Mouse (Mus musculus) kidney, postnatal 0 days (tissue): ENCODE results near the gene Eif3c. TPM values are rescaled to one million over a fixed set of nuclear protein-coding genes. Genes with fewer than 3 reads are reported as not detected.

Experiments
- ATAC-seq: fragments of 200-750 bp; cut with Nextera tagmentation; replicated peaks from 2 replicates; pipeline ENCODE4 v1.8.0; 2017; ENCODE audit warnings: low read depth, moderate number of reproducible peaks, moderate TSS enrichment, moderate library complexity; ENCODE audit not compliant: low FRiP score
- DNase-seq: peaks from one replicate; pipeline ENCODE4 v3.0.0-alpha.2; 2016; ENCODE audit warnings: low spot score
- H3K27ac ChIP-seq: fragments of 300-500 bp; sonication (generic); 2 replicates; pipeline ENCODE4 v1.5.1; 2014; ENCODE audit warnings: mild to moderate bottlenecking
- H3K27me3 ChIP-seq: fragments of 300-500 bp; sonication (generic); 2 replicates; pipeline ENCODE4 v1.6.1; 2014; ENCODE audit warnings: low read length, mixed read lengths; ENCODE audit not compliant: insufficient read depth
- H3K36me3 ChIP-seq: fragments of 300-500 bp; sonication (generic); 2 replicates; pipeline ENCODE4 v1.6.1; 2014; ENCODE audit warnings: low read length, mixed read lengths; ENCODE audit not compliant: insufficient read depth
- H3K4me1 ChIP-seq: fragments of 300-500 bp; sonication (generic); replicated peaks from 2 replicates; pipeline ENCODE4 v1.6.1; 2014; ENCODE audit warnings: antibody characterized with exemption, low read length, mixed read lengths; ENCODE audit not compliant: insufficient read depth
- H3K4me2 ChIP-seq: fragments of 300-500 bp; sonication (generic); 2 replicates; pipeline ENCODE4 v1.6.1; 2014; ENCODE audit warnings: mild to moderate bottlenecking, low read length, moderate library complexity, mixed read lengths
- H3K4me3 ChIP-seq: fragments of 300-500 bp; sonication (generic); replicated peaks from 2 replicates; pipeline ENCODE4 v1.5.1; 2014; ENCODE audit warnings: low read depth, low read length
- H3K9ac ChIP-seq: fragments of 300-500 bp; sonication (generic); 2 replicates; pipeline ENCODE4 v1.6.1; 2014; ENCODE audit warnings: low read depth, low read length
- H3K9me3 ChIP-seq: fragments of 300-500 bp; sonication (generic); replicated peaks from 2 replicates; pipeline ENCODE4 v1.6.1; 2016; ENCODE audit warnings: low read length, inconsistent platforms, mixed read lengths
- CTCF ChIP-seq: IDR thresholded peaks from 2 replicates; pipeline ENCODE4 v1.5.1; 2016; ENCODE audit warnings: antibody characterized with exemption, low read depth, mild to moderate bottlenecking, moderate library complexity
- WGBS: fragments of 180-500 bp; shearing (Covaris S2); extraction: QIAGEN DNeasy Blood & Tissue Kit; methylation state at CpG from one replicate; pipeline ENCODE4 v1.1.7; 2014; 5-methylcytosine and 5-hydroxymethylcytosine counted together
- polyA plus RNA-seq: library from polyadenylated mRNA; unstranded; fragments of >200 nt; fragmentation: Nextera tagmentation; extraction: Ambion mirVana; gene quantifications from 2 replicates; pipeline ENCODE4 v1.2.1, GENCODE M21; 2015

Gene Eif3c
- polyA plus RNA-seq, 1 experiment from 2014 or later, result 217 TPM

DNA sequence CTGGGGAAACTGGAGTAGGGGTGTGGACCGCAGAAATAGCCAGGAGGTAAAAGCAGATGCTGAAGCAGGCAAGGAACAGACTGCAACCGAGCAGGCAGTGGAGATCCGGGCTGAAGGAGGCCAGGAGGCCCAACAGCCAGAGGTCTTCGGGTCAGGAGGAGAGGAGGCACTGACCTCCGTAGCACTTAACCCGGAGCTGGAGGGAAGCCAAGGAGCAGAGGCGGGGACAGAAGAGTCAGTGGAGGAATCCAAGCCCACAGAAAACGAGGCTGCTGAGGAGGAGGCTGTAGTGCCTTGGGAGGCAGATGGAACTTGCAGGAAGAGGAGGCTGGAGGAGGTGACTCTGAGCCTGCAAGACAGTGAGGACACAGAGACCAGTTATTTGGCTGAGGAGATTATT is 20.6 kb upstream of the Eif3c start:
- no peaks in the 10 kb centered on the region; the same call in 1 of the 2 replicates for H3K4me1 ChIP-seq
- H3K36me3 ChIP-seq, result no peaks in the 10 kb centered on the region
- ATAC-seq (no peak), DNase-seq (peak; percentile 17)
- no peaks in the 10 kb centered on the region for H3K9me3 ChIP-seq
- H3K27me3 ChIP-seq, result no peaks in the 10 kb centered on the region
- TF ChIP-seq CTCF, result no peak
- no peak overlapping the region for H3K27ac ChIP-seq
- H3K4me2 ChIP-seq, result no peak overlapping the region
- H3K9ac ChIP-seq, result no peak overlapping the region
- no peak overlapping the region for H3K4me3 ChIP-seq
- WGBS, result 35% methylated on average over 8 of the region's 8 CpGs

- no peaks in the 10 kb centered on the region for H3K36me3 ChIP-seq
- no peaks in the 10 kb centered on the region; the same call in 1 of the 2 replicates for H3K4me1 ChIP-seq
- ATAC-seq (no peak), DNase-seq (no peak)
- H3K27ac ChIP-seq, result no peak within 1 kb of the TSS
- H3K4me2 ChIP-seq, result no peak within 1 kb of the TSS
- no peak within 1 kb of the TSS for H3K9ac ChIP-seq
- WGBS, result 78% methylated on average over 6 of the region's 6 CpGs
- TF ChIP-seq CTCF, result no peak
- H3K4me3 ChIP-seq, result no peak within 1 kb of the TSS
- H3K9me3 ChIP-seq, result no peaks in the 10 kb centered on the region
- no peaks in the 10 kb centered on the region for H3K27me3 ChIP-seq
Observed at GRCm38 (mm10) chr7:126585717-126586116, 19.5 kb upstream of the Eif3c start, which contains the start of gene Cln3. Gene Cln3 (minus strand): TSS chr7:126585817.

GRCm38 (mm10) chr7:126584506-126584977 is 18.3 kb upstream of the Eif3c start, which contains the start of gene Apobr:
Gene Apobr (plus strand): TSS chr7:126584942.
- no peak for ATAC-seq
- no peaks in the 10 kb centered on the region for H3K27me3 ChIP-seq

GRCm38 (mm10) chr7:126583761-126584160 is 17.6 kb upstream of the Eif3c start:
- ATAC-seq (no peak), DNase-seq (peak; percentile 12)
- Histone ChIP-seq H3K9me3 (no peaks in the 10 kb centered on the region), H3K36me3 (no peaks in the 10 kb centered on the region), H3K4me3 (peak overlapping the region; percentile 52), H3K27me3 (no peaks in the 10 kb centered on the region), H3K4me2 (peak overlapping the region; percentile 61), H3K27ac (peak overlapping the region; percentile 89; the same call in 1 of the 2 replicates), H3K4me1 (no peaks in the 10 kb centered on the region; the same call in 1 of the 2 replicates), H3K9ac (peak overlapping the region; percentile 56; the same call in 1 of the 2 replicates)
- TF ChIP-seq CTCF, result no peak
- 52% methylated on average over 6 of the region's 6 CpGs for WGBS

More at GRCm38 (mm10) chr7:126584506-126584977, 18.3 kb upstream of the Eif3c start, which contains the start of gene Apobr:
- DNase-seq, result no peak
- TF ChIP-seq CTCF, result no peak
- no peaks in the 10 kb centered on the region for H3K36me3 ChIP-seq
- H3K4me3 ChIP-seq, result no peak within 1 kb of the TSS
- no peaks in the 10 kb centered on the region for H3K9me3 ChIP-seq
- H3K9ac ChIP-seq, result no peak within 1 kb of the TSS
- WGBS, result 74% methylated on average over 8 of the region's 8 CpGs
- H3K4me1 ChIP-seq, result no peaks in the 10 kb centered on the region; the same call in 1 of the 2 replicates
- H3K27ac ChIP-seq, result no peak within 1 kb of the TSS
- H3K4me2 ChIP-seq, result peak within 1 kb of the TSS; percentile 61; the same call in 1 of the 2 replicates

GRCm38 (mm10) chr7:126583251-126583709 is 17.1 kb upstream of the Eif3c start:
- Histone ChIP-seq H3K36me3 (0 out of 2 replicates have a peak, but pooled peaks cover 3% of the 10 kb centered on the region), H3K9me3 (no peaks in the 10 kb centered on the region), H3K27ac (peak overlapping the region; percentile 89), H3K27me3 (no peaks in the 10 kb centered on the region), H3K4me1 (no peaks in the 10 kb centered on the region; the same call in 1 of the 2 replicates), H3K9ac (peak overlapping the region; percentile 56), H3K4me2 (peak overlapping the region; percentile 61), H3K4me3 (peak overlapping the region; percentile 52)
- TF ChIP-seq CTCF, result no peak
- WGBS, result under 1% methylated on average over 22 of the region's 22 CpGs
- peak; percentile 82 for ATAC-seq
- peak; percentile 93 for DNase-seq

DNA sequence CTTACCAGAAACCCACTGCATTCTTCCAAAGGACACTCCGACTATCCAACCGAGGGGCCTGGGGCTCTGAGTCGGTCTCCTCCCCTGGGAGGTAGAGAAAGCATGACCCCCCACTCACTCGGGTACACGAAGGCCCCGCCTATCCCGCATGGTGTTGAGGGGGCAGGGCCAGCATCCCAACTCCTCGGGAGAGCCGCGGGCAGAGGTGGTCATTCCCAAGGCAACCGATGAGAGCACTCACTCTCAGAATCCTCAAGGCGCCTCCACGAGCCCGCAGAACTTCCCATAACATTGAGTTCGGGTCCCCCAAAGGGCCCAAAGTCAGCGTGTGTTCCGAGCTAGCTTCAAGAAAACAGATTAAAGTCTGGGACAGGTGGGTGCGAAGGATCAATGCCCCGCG is 16.5 kb upstream of the Eif3c start:
- Histone ChIP-seq H3K27me3 (no peaks in the 10 kb centered on the region), H3K4me3 (peak overlapping the region; percentile 52), H3K27ac (0 out of 2 replicates have a peak overlapping the region, but pooled peaks have one; percentile 14), H3K4me2 (peak overlapping the region; percentile 61), H3K4me1 (no peaks in the 10 kb centered on the region; the same call in 1 of the 2 replicates), H3K9me3 (no peaks in the 10 kb centered on the region), H3K9ac (peak overlapping the region; percentile 56), H3K36me3 (0 out of 2 replicates have a peak, but pooled peaks cover 7% of the 10 kb centered on the region)
- 2% methylated on average over 20 of the region's 20 CpGs for WGBS
- peak; percentile 54 for DNase-seq
- no peak for TF ChIP-seq CTCF
- ATAC-seq, result peak; percentile 73
